Mouse (Mus musculus) ES-Bruce4 (cell line): ENCODE results near the gene Ank3. TPM values are rescaled to one million over a fixed set of nuclear protein-coding genes. Genes with fewer than 3 reads are reported as not detected.

ENCODE experiments used
- H3K27ac ChIP-seq: 2 replicates; pipeline ENCODE4 v1.5.1; 2012; ENCODE audit warnings: low read length, inconsistent platforms; ENCODE audit not compliant: insufficient read depth
- H3K27me3 ChIP-seq: 2 replicates; pipeline ENCODE4 v1.6.1; 2012; ENCODE audit warnings: mild to moderate bottlenecking, low read length, inconsistent platforms; ENCODE audit not compliant: control insufficient read depth, poor library complexity, insufficient read depth, severe bottlenecking
- H3K36me3 ChIP-seq: 2 replicates; pipeline ENCODE4 v1.6.1; 2012; ENCODE audit warnings: inconsistent platforms, mild to moderate bottlenecking, low read length, moderate library complexity; ENCODE audit not compliant: control insufficient read depth, poor library complexity, insufficient read depth, severe bottlenecking
- H3K4me1 ChIP-seq: one replicate; pipeline ENCODE4 v1.8.1; 2011; ENCODE audit warnings: low read length; ENCODE audit not compliant: control insufficient read depth, insufficient read depth
- H3K4me3 ChIP-seq: 2 replicates; pipeline ENCODE4 v1.5.1; 2011; ENCODE audit warnings: low read depth, mild to moderate bottlenecking, low read length
- H3K9ac ChIP-seq: 2 replicates; pipeline ENCODE4 v1.6.1; 2012; ENCODE audit warnings: low read depth, mild to moderate bottlenecking, inconsistent platforms; ENCODE audit not compliant: poor library complexity, severe bottlenecking
- H3K9me3 ChIP-seq: replicated peaks from 2 replicates; pipeline ENCODE4 v1.6.1; 2012; ENCODE audit warnings: mild to moderate bottlenecking, low read length, inconsistent platforms; ENCODE audit not compliant: control insufficient read depth, poor library complexity, insufficient read depth, severe bottlenecking
- CTCF ChIP-seq: IDR thresholded peaks from one replicate; pipeline ENCODE4 v1.8.1; 2011; ENCODE audit warnings: low read depth, low read length
- EP300 ChIP-seq: IDR thresholded peaks from 2 replicates; pipeline ENCODE4 v1.6.1; 2011; ENCODE audit warnings: low read depth, low read length; ENCODE audit not compliant: insufficient read depth
- POLR2A ChIP-seq: IDR thresholded peaks from one replicate; pipeline ENCODE4 v1.8.1; 2011; ENCODE audit warnings: low read length; ENCODE audit not compliant: insufficient read depth
- polyA plus RNA-seq: library from polyadenylated mRNA; stranded (reverse); fragments of >200 nt; gene quantifications from 2 replicates; pipeline ENCODE4 v1.2.4, GENCODE M21; 2011; ENCODE audit warnings: low read depth; ENCODE audit not compliant: missing spikeins, insufficient read depth, insufficient read length

Gene Ank3
- polyA plus RNA-seq, 1 experiment, result 61.0 TPM

- Histone ChIP-seq H3K36me3 (no peaks in the 10 kb centered on the region), H3K27me3 (no peaks in the 10 kb centered on the region), H3K4me1 (peaks cover 5% of the 10 kb centered on the region), H3K4me3 (no peak overlapping the region), H3K9ac (no peak overlapping the region), H3K9me3 (no peaks in the 10 kb centered on the region), H3K27ac (no peak overlapping the region)
- TF ChIP-seq EP300, result no peak
- TF ChIP-seq CTCF, result no peak
- no peak for TF ChIP-seq POLR2A
Observed at GRCm38 (mm10) chr10:69577061-69577728, 178.6 kb downstream of the Ank3 start.

- no peaks in the 10 kb centered on the region for H3K27me3 ChIP-seq
- H3K4me3 ChIP-seq, result no peak overlapping the region
- no peak overlapping the region for H3K9ac ChIP-seq
- H3K36me3 ChIP-seq, result no peaks in the 10 kb centered on the region
- no peaks in the 10 kb centered on the region for H3K9me3 ChIP-seq
- no peak overlapping the region for H3K27ac ChIP-seq
- H3K4me1 ChIP-seq, result peaks cover 2% of the 10 kb centered on the region
- TF ChIP-seq EP300 (no peak), POLR2A (no peak)
Observed at GRCm38 (mm10) chr10:69577729-69578061, 179.1 kb downstream of the Ank3 start.

GRCm38 (mm10) chr10:69579585-69579984, 181.0 kb downstream of the Ank3 start:
- no peaks in the 10 kb centered on the region for H3K36me3 ChIP-seq
- no peak overlapping the region for H3K4me3 ChIP-seq
- no peaks in the 10 kb centered on the region for H3K27me3 ChIP-seq
- no peak overlapping the region for H3K27ac ChIP-seq
- no peak overlapping the region for H3K9ac ChIP-seq
- H3K9me3 ChIP-seq, result no peaks in the 10 kb centered on the region
- TF ChIP-seq CTCF (no peak), POLR2A (no peak), EP300 (no peak)
- H3K4me1 ChIP-seq, result peaks cover 2% of the 10 kb centered on the region

- Histone ChIP-seq H3K27ac (no peak overlapping the region), H3K36me3 (no peaks in the 10 kb centered on the region), H3K4me3 (no peak overlapping the region), H3K4me1 (no peaks in the 10 kb centered on the region), H3K9me3 (no peaks in the 10 kb centered on the region), H3K9ac (no peak overlapping the region), H3K27me3 (no peaks in the 10 kb centered on the region)
- TF ChIP-seq POLR2A (no peak), EP300 (no peak), CTCF (no peak)
Observed at GRCm38 (mm10) chr10:69581525-69581924, 183.0 kb downstream of the Ank3 start.

GRCm38 (mm10) chr10:69583874-69584481, 185.4 kb downstream of the Ank3 start:
- no peaks in the 10 kb centered on the region for H3K27me3 ChIP-seq
- H3K27ac ChIP-seq, result no peak overlapping the region
- no peaks in the 10 kb centered on the region for H3K9me3 ChIP-seq
- H3K4me3 ChIP-seq, result no peak overlapping the region
- H3K36me3 ChIP-seq, result no peaks in the 10 kb centered on the region
- H3K9ac ChIP-seq, result no peak overlapping the region
- no peak for TF ChIP-seq POLR2A
- TF ChIP-seq CTCF, result no peak
- TF ChIP-seq EP300, result no peak
- H3K4me1 ChIP-seq, result no peaks in the 10 kb centered on the region

- no peak for TF ChIP-seq POLR2A
- no peak for TF ChIP-seq EP300
- TF ChIP-seq CTCF, result no peak
- Histone ChIP-seq H3K4me3 (no peak overlapping the region), H3K27me3 (no peaks in the 10 kb centered on the region), H3K36me3 (no peaks in the 10 kb centered on the region), H3K4me1 (no peaks in the 10 kb centered on the region), H3K27ac (no peak overlapping the region), H3K9ac (no peak overlapping the region), H3K9me3 (no peaks in the 10 kb centered on the region)
Observed at GRCm38 (mm10) chr10:69584566-69584965, 186.0 kb downstream of the Ank3 start.
